Mouse (Mus musculus) lung, postnatal 0 days (tissue): Measurements from ENCODE around the gene Sema3f. TPM values are rescaled to one million over a fixed set of nuclear protein-coding genes. Genes with fewer than 3 reads are reported as not detected.

ENCODE experiments used
- ATAC-seq: fragments of 200-750 bp; cut with Nextera tagmentation; 2 replicates; pipeline ENCODE4 v1.8.0; 2017; ENCODE audit warnings: moderate library complexity
- DNase-seq: peaks from one replicate; pipeline ENCODE4 v3.0.0-alpha.2; 2016; ENCODE audit warnings: low spot score
- H3K27ac ChIP-seq: fragments of 300-500 bp; sonication (generic); 2 replicates; pipeline ENCODE4 v1.5.1; 2014; ENCODE audit warnings: antibody characterized with exemption, mild to moderate bottlenecking, low read length, mixed read lengths
- H3K27me3 ChIP-seq: fragments of 300-500 bp; sonication (generic); replicated peaks from 2 replicates; pipeline ENCODE4 v1.6.1; 2014; ENCODE audit warnings: low read length, mixed read lengths; ENCODE audit not compliant: insufficient read depth
- H3K36me3 ChIP-seq: fragments of 300-500 bp; sonication (generic); 2 replicates; pipeline ENCODE4 v1.6.1; 2014; ENCODE audit warnings: low read length, mixed read lengths; ENCODE audit not compliant: insufficient read depth
- H3K4me1 ChIP-seq: fragments of 300-500 bp; sonication (generic); 2 replicates; pipeline ENCODE4 v1.6.1; 2014; ENCODE audit warnings: antibody characterized with exemption, low read depth, low read length, mixed read lengths; ENCODE audit not compliant: insufficient read depth
- H3K4me2 ChIP-seq: fragments of 300-500 bp; sonication (generic); replicated peaks from 2 replicates; pipeline ENCODE4 v1.6.1; 2014; ENCODE audit warnings: low read depth, mild to moderate bottlenecking, low read length, moderate library complexity, mixed read lengths
- H3K4me3 ChIP-seq: fragments of 300-500 bp; sonication (generic); 2 replicates; pipeline ENCODE4 v1.5.1; 2014; ENCODE audit warnings: low read depth, low read length
- H3K9ac ChIP-seq: fragments of 300-500 bp; sonication (generic); replicated peaks from 2 replicates; pipeline ENCODE4 v1.6.1; 2014; ENCODE audit warnings: low read depth, mild to moderate bottlenecking
- H3K9me3 ChIP-seq: fragments of 300-500 bp; sonication (generic); 2 replicates; pipeline ENCODE4 v1.6.1; 2016; ENCODE audit warnings: low read length, mixed read lengths
- CTCF ChIP-seq: IDR thresholded peaks from 2 replicates; pipeline ENCODE4 v1.5.1; 2016; ENCODE audit warnings: antibody characterized with exemption, mild to moderate bottlenecking
- EP300 ChIP-seq: IDR thresholded peaks from 2 replicates; pipeline ENCODE4 v1.6.1; 2016; ENCODE audit warnings: antibody characterized with exemption, mild to moderate bottlenecking, control low read depth
- WGBS: fragments of 180-500 bp; shearing (Covaris S2); extraction: QIAGEN DNeasy Blood & Tissue Kit; methylation state at CpG from one replicate; pipeline ENCODE4 v1.1.7; 2014; 5-methylcytosine and 5-hydroxymethylcytosine counted together
- polyA plus RNA-seq: library from polyadenylated mRNA; unstranded; fragments of >200 nt; fragmentation: Nextera tagmentation; extraction: Ambion mirVana; gene quantifications from 2 replicates; pipeline ENCODE4 v1.2.1, GENCODE M21; 2015

Gene Sema3f
- polyA plus RNA-seq, 1 experiment from 2014 or later, result 24.9 TPM

DNA sequence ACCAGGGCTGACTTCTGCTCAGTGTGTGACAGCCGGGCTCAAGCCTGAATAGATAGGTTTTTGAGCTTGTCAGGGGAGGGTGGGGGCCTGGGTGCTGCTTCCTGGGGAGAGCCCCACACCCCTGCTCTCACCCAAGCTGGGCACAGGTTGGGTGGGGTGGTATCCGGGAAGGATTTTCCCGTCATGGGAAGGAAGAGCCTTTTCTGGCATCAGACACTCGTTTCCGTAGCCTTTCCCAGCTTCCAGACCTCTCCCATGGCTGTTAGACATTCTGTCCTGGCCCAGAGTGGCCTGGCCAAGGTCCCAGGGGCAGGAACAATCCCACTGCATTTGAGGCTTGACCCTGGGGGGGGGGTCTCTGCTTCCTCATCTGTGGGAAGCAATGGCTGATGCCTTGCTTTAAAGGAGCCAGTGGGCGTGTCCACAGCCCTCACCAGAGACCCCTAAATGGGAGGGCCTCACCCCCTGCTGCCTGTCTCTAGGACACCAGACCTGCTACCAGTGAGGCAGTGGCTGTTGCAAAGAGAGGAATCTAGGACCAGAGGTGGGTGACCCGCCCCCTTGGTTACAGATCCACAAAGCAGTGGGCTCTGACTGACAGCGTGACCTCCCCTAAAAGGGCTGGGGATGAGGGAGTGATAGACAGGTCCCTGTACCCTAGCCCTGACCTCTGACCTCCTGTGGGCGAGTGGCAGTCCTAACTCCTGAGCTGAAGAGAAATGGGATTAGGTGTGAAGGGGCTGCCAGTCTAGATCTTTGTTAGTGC, 13.2 kb downstream of the Sema3f start:
- Histone ChIP-seq H3K9ac (no peak overlapping the region), H3K27me3 (no peaks in the 10 kb centered on the region), H3K4me3 (no peak overlapping the region), H3K9me3 (no peaks in the 10 kb centered on the region), H3K36me3 (no peaks in the 10 kb centered on the region; the same call in 1 of the 2 replicates), H3K4me1 (peaks cover 59% of the 10 kb centered on the region), H3K27ac (peak overlapping the region; percentile 87), H3K4me2 (no peak overlapping the region)
- TF ChIP-seq EP300, result peak; percentile 96
- no peak for TF ChIP-seq CTCF
- 51% methylated on average over 9 of the region's 9 CpGs for WGBS
- DNase-seq, result peak; percentile 75
- ATAC-seq, result peak; percentile 65

- TF ChIP-seq CTCF, result no peak
- TF ChIP-seq EP300, result no peak
- H3K36me3 ChIP-seq, result peaks cover 8% of the 10 kb centered on the region; the same call in 1 of the 2 replicates
- 37% methylated on average over 6 of the region's 6 CpGs for WGBS
- ATAC-seq, result no peak
- H3K27me3 ChIP-seq, result no peaks in the 10 kb centered on the region
- H3K4me3 ChIP-seq, result no peak overlapping the region
- no peak overlapping the region for H3K4me2 ChIP-seq
- H3K4me1 ChIP-seq, result peaks cover 52% of the 10 kb centered on the region
- no peak overlapping the region for H3K9ac ChIP-seq
- DNase-seq, result no peak
- no peaks in the 10 kb centered on the region for H3K9me3 ChIP-seq
- peak overlapping the region; percentile 87 for H3K27ac ChIP-seq
Measured at GRCm38 (mm10) chr9:107696106-107696479, 14.2 kb downstream of the Sema3f start.

DNA sequence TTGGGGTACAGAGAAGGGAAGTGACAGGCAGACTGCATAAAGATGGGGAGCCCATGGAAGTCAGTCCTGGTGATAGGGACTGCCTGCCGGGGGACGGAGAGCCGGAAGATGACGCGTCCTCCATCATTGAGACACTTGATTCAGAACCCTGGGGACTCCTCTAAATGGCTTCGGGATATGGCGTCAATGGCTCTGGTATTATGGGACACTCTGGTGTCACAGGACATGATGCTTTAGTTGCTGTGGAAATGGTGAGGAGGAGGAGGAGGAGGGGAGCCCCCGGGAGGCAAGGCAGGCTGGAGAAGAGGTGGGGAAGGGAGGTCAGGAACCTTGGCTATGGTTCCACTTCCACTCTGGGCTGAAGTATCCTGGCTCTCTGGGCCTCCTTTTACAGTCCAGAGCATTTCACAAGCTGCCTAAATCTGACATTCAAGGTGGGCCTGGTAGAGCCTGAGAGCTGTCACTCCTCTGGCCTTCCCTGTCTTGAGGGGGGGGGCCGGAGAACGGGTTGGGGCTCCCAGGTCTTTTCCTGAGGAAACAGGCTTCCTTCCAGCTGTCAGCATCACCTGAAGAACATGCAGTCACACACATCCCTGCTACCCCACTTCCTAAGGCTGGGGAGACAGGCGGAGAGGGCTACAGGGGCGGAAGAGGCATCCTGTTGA, 14.7 kb downstream of the Sema3f start:
- Histone ChIP-seq H3K36me3 (peaks cover 11% of the 10 kb centered on the region; the same call in 1 of the 2 replicates), H3K4me1 (peaks cover 48% of the 10 kb centered on the region), H3K27me3 (no peaks in the 10 kb centered on the region), H3K9ac (no peak overlapping the region), H3K4me3 (no peak overlapping the region), H3K27ac (peak overlapping the region; percentile 87), H3K9me3 (no peaks in the 10 kb centered on the region), H3K4me2 (no peak overlapping the region)
- no peak for TF ChIP-seq CTCF
- TF ChIP-seq EP300, result no peak
- 74% methylated on average over 12 of the region's 12 CpGs for WGBS
- no peak for ATAC-seq
- no peak for DNase-seq

- WGBS, result 60% methylated on average over 7 of the region's 7 CpGs
- no peaks in the 10 kb centered on the region for H3K9me3 ChIP-seq
- H3K9ac ChIP-seq, result no peak overlapping the region
- H3K27ac ChIP-seq, result peak overlapping the region; percentile 87; the same call in 1 of the 2 replicates
- no peak overlapping the region for H3K4me3 ChIP-seq
- peaks cover 11% of the 10 kb centered on the region; the same call in 1 of the 2 replicates for H3K36me3 ChIP-seq
- TF ChIP-seq EP300 (peak; percentile 48; the same call in 1 of the 2 replicates), CTCF (no peak)
- H3K4me2 ChIP-seq, result no peak overlapping the region
- DNase-seq (no peak), ATAC-seq (0 out of 2 replicates have a peak, but pooled peaks have one; percentile 2)
- H3K27me3 ChIP-seq, result no peaks in the 10 kb centered on the region
- peaks cover 39% of the 10 kb centered on the region for H3K4me1 ChIP-seq
Measured at GRCm38 (mm10) chr9:107694627-107695026, 15.6 kb downstream of the Sema3f start.

GRCm38 (mm10) chr9:107693433-107693987, 16.8 kb downstream of the Sema3f start:
- no peaks in the 10 kb centered on the region for H3K27me3 ChIP-seq
- no peak overlapping the region for H3K4me3 ChIP-seq
- no peak for ATAC-seq
- no peak overlapping the region for H3K4me2 ChIP-seq
- 72% methylated on average over 4 of the region's 4 CpGs for WGBS
- H3K9me3 ChIP-seq, result no peaks in the 10 kb centered on the region
- peaks cover 11% of the 10 kb centered on the region; the same call in 1 of the 2 replicates for H3K36me3 ChIP-seq
- no peak overlapping the region for H3K27ac ChIP-seq
- TF ChIP-seq EP300 (no peak), CTCF (peak; percentile 48)
- H3K9ac ChIP-seq, result no peak overlapping the region
- peaks cover 28% of the 10 kb centered on the region; the same call in 1 of the 2 replicates for H3K4me1 ChIP-seq
- no peak for DNase-seq

- H3K27me3 ChIP-seq, result no peaks in the 10 kb centered on the region
Measured at GRCm38 (mm10) chr9:107692785-107693184, 17.5 kb downstream of the Sema3f start.

More at GRCm38 (mm10) chr9:107692785-107693184, 17.5 kb downstream of the Sema3f start:
- Histone ChIP-seq H3K4me3 (no peak overlapping the region), H3K27ac (no peak overlapping the region), H3K9me3 (no peaks in the 10 kb centered on the region), H3K4me2 (no peak overlapping the region), H3K4me1 (peaks cover 21% of the 10 kb centered on the region; the same call in 1 of the 2 replicates), H3K36me3 (peaks cover 11% of the 10 kb centered on the region; the same call in 1 of the 2 replicates), H3K9ac (no peak overlapping the region)
- WGBS, result 67% methylated on average over 5 of the region's 5 CpGs
- no peak for TF ChIP-seq CTCF
- TF ChIP-seq EP300, result no peak
- DNase-seq, result no peak
- ATAC-seq, result no peak
